In the genomic region with DNA sequence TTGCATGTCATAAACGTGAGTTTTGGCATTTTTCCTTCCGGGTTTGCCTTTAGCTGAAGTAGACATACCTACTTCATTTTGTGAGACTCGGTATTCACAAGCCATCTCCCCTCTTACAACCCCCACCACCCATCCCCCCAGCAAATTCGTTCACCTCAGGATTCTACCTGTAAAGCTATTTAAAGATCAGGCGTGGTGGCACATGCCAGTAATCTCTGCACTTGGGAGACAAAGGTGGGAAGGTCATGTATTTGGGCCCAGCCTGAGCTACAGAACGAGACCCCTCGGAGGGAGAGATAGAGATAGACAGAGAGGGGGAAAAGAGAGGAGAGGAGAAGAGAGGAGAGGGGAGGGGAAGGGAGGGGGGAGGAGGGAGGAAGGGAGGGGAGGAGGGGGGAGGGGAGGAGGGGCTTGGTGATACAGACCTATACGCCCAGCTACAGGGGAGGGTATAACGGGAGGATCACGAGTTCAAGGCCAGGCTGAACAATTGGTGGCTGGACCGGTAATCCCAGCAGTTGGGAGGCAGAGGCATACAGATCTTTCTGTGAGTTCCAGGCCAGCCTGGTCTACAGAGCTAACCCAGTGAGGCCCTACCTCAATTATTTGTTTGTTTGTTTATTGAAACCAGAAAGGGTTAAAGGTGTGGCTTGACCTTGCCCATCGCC, we compare ENCODE assay signal across 26 mouse cellular contexts.
"Had no signal": no experiment of that assay in that cellular context is flagged by ENCODE, and none has a peak within 500 bp of the region (broad histone marks: within the 10 kb centered on the region; RNA-seq: fewer than 3 reads in every experiment).

No protein-coding gene starts in this region.

- H3K4me3 ChIP-seq: heart, embryonic 13.5 days; heart, embryonic 15.5 days; hindbrain, embryonic 13.5 days; hindbrain, embryonic 15.5 days; kidney, embryonic 15.5 days; layer of hippocampus, adult 2 months; left cerebral cortex, adult 2 months; limb, embryonic 10.5 days; limb, embryonic 12.5 days; liver, embryonic 13.5 days; liver, embryonic 15.5 days had no signal

- ATAC-seq: hindbrain, postnatal 0 days; intestine, embryonic 16.5 days had no signal

- H3K27me3 ChIP-seq: hindbrain, embryonic 13.5 days; hindbrain, embryonic 15.5 days; kidney, embryonic 15.5 days; liver, embryonic 13.5 days; liver, embryonic 15.5 days had no signal

- H3K4me1 ChIP-seq: hindbrain, embryonic 13.5 days; hindbrain, embryonic 15.5 days; liver, embryonic 13.5 days; liver, embryonic 15.5 days had no signal

- H3K36me3 ChIP-seq: heart, embryonic 13.5 days; heart, embryonic 15.5 days; hindbrain, embryonic 13.5 days; hindbrain, embryonic 15.5 days; kidney, embryonic 15.5 days; limb, embryonic 10.5 days; limb, embryonic 12.5 days; liver, embryonic 13.5 days; liver, embryonic 15.5 days had no signal

- H3K27ac ChIP-seq: heart, embryonic 13.5 days; heart, embryonic 15.5 days; hindbrain, embryonic 13.5 days; hindbrain, embryonic 15.5 days; hindbrain, postnatal 0 days; kidney, embryonic 15.5 days; kidney, postnatal 0 days; layer of hippocampus, adult 2 months; left cerebral cortex, adult 2 months; limb, embryonic 10.5 days; limb, embryonic 12.5 days; liver, embryonic 13.5 days; liver, embryonic 15.5 days had no signal

- H3K4me2 ChIP-seq: heart, embryonic 11.5 days; heart, embryonic 13.5 days; heart, embryonic 15.5 days; hindbrain, embryonic 13.5 days; hindbrain, embryonic 15.5 days; kidney, embryonic 15.5 days; limb, embryonic 12.5 days; liver, embryonic 11.5 days; liver, embryonic 13.5 days; liver, embryonic 15.5 days had no signal

- H3K9me3 ChIP-seq: heart, embryonic 13.5 days; heart, embryonic 15.5 days; hindbrain, embryonic 13.5 days; hindbrain, embryonic 15.5 days; kidney, embryonic 15.5 days; limb, embryonic 10.5 days; limb, embryonic 12.5 days; liver, embryonic 13.5 days; liver, embryonic 15.5 days had no signal

- DNase-seq: gastrocnemius, postnatal 25 days; heart, adult 18-20 months; heart, postnatal 14 days; heart, postnatal 36 days; kidney, adult 11 months; kidney, adult 2 months; kidney, adult 9 months; kidney, postnatal 14 days; kidney, postnatal 36 days; liver; liver, embryonic 13.5 days had no signal

- H3K9ac ChIP-seq: heart, embryonic 13.5 days; heart, embryonic 15.5 days; hindbrain, embryonic 13.5 days; hindbrain, embryonic 15.5 days; kidney, embryonic 15.5 days; limb, embryonic 12.5 days; liver, embryonic 13.5 days; liver, embryonic 15.5 days had no signal
